Mouse (Mus musculus): ENCODE measurements around the gene Slc9a3.

The Slc9a3 gene

DNA sequence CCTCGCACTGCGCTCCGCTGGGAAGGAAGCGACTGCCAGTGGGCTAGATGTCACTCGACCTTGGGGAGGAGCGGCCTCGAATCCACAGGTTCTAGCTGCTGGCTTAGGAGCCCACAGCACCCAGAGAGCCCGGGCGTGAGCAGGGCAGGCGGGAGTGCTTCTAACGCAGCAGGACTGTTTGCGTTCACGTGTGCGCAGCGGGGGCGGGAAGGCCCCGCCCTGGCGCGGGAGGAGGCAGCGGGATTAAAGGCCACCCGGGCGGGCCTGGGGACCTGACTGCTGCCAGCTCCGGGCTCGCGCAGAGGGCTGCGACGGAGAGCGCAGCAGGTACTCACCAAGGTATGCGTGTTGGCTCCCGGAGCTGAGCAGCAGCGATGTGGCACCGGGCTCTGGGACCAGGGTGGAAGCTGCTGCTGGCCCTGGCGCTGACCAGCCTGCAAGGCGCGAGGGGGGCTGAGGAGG lies at the start of gene Slc9a3:
Slc9a3 (plus strand) TSS at position 317 of the 462 bp plus-strand sequence.
- peak; percentile 55 to 77 for DNase-seq (ENCODE audit: inconsistent age in 2 of 2, low spot score in 1 of 2)

DNA sequence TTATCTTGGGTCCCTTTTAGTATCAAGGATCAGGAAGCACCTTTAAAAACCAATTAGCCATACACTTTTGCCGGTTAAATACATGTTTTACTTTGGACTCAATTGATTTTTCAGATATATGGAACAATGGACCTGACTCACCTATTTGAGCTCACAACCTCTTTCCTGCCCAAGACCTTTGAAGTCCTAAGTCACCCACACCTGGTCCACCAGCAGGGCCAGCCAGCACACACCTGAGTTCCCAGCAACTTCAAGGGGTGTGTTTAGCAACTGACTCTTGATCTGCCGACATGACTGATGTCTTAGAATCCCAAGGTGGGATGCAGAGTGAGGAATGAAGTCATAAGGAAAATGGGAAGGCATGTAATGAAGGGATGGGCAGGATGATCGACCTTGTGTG lies 49.5 kb upstream of the Slc9a3 start:
- no peak for DNase-seq (ENCODE audit: inconsistent age in 2 of 2, low spot score in 1 of 2)

DNA sequence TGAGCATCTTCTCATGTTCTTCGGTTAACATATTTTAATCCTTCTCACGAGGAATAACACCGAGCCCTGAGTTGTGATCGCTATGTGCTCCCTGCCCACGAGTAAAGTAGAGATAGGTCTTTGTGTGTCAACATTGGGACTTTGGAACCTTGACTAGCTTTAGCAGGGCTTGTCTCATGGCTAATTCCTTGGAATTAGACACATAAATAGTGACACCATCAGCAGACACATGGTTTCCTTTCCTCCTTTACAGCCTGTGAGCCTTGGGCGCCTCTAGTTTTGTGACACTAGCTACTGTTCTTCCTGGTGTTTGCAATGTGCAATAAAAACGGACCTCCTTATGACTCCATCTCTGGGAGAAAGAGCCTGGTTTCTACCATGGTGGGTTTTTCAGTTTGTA lies 47.9 kb upstream of the Slc9a3 start:
- no peak for DNase-seq (ENCODE audit: inconsistent age in 2 of 2, low spot score in 1 of 2)

DNA sequence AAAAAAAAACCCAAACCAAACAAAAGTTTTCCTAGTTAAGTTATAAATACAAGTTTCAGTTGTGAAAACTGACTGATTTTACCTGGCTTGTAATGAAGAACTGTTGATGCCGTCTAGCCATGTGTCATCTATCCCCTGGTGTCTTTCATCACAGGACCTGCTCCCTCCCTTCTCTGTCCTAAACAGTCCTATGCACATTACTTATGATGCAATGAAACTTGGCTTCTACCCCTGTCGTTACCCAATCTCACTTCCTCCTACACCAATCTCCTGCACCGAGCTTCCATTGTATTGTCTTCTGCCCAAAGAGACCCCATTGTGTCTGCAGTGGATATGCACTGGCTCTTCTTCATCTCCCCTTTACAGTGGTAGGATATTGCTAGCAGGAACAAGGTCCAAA lies 31.0 kb upstream of the Slc9a3 start:
- no peak for DNase-seq (ENCODE audit: inconsistent age in 2 of 2, low spot score in 1 of 2)

DNA sequence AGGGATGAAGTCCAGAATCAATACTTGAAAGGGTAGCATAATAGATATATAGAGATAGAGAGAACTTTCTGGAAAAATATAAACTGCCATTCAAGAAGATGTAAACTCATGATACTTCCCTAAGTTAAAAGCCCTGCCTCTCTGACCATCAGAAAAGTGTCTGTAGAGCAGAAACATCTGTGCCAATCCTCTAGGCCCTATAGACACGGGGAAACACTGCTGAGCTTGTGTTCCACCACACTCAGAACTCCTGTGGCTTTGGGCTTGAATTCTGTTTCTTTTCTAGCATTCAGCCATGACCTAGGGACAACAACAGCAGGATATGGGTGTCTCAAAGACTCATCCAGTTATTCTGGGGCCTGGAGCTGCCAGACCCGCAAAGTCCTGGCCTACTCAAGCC lies 25.3 kb upstream of the Slc9a3 start:
- no peak for DNase-seq (ENCODE audit: inconsistent age in 2 of 2, low spot score in 1 of 2)

DNA sequence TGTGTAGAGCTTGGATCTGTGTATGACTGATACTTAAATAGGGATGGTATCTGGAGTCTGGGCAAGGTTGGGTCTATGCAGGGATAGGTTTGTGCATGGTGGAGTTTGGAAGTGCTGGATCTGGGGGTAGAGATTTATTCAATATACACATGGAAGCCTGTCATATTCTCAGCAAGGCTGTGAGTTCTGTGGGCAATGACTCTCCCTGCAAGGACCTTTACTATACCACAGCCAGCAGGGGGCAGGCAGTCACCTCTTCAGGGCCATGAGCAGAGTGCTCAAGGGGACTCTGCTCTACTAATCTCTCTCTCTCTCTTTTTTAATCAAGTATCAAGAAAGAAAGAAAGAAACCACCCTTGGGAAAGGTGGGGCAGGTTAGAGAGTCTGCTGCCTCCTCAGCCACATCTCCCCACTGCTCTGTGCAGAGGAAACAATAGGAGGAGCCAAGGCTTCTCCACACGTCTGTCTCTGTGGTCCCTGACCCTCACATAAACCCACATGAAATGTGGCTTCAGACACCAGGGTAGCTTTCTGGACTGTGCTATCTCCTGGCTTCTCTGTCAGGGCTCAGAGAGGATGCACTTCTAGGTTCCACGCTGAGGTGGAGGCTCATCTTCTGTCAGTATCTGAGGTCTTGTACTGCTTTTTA lies 24.4 kb upstream of the Slc9a3 start:
- peak; percentile 70 to 84 for DNase-seq (ENCODE audit: inconsistent age in 2 of 2, low spot score in 1 of 2)

DNA sequence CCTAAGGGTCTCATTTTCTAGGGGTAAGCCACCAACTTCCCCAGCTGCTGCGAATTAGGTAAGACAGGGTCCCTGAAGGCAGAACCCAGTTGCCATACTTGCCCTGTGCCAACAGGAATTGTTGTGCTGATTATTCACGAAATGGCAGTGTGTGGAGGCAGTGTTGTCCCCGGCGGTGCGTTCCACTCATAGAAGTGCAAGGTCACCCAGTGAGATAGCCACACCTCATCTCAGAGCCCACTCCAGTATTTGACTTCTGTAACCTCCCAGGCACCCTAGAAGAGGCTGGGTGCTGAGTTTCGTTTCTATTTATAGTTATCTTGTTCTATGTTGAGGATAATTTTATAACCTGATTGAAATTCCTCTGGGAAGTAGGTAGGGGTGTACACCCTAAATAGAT lies 22.3 kb upstream of the Slc9a3 start:
- DNase-seq (ENCODE audit: inconsistent age in 2 of 2, low spot score in 1 of 2), result no peak

DNA sequence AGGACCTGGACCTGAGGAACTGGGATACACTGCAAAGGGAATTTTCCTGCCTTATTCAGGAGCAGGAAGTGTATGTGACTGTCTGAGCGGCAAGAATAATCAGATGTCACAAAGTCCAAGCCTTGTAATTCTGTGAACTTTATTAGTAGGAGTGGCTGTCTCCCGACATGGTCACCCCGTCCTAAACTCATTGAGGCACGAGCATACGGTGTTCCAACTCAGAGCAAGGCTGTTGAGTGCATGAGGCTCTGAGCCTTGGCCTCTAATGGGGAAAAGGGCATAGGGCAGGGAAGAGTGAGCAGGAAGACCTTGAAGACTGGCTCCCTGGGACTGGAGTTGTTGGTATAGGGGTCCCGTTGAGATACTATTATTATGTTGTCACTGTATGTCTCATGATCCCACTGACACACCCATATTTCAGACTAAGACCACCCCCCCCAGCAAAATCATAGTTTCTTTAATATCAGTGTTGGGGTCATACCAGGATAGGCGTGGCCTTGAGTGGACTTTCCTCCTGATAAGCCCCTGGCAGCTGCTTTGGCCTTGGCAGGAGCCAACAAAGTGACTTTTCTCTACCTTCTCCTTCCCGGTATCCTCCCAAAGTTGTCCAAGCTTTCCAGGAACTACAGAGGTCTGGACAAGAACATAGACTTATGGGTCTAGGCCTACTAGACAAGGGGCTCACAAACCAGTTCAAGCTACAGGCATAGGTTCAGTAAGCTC lies 19.0 kb upstream of the Slc9a3 start:
- peak in 1 of 2 experiments; percentile 33 for DNase-seq (ENCODE audit: inconsistent age in 2 of 2, low spot score in 1 of 2)

DNA sequence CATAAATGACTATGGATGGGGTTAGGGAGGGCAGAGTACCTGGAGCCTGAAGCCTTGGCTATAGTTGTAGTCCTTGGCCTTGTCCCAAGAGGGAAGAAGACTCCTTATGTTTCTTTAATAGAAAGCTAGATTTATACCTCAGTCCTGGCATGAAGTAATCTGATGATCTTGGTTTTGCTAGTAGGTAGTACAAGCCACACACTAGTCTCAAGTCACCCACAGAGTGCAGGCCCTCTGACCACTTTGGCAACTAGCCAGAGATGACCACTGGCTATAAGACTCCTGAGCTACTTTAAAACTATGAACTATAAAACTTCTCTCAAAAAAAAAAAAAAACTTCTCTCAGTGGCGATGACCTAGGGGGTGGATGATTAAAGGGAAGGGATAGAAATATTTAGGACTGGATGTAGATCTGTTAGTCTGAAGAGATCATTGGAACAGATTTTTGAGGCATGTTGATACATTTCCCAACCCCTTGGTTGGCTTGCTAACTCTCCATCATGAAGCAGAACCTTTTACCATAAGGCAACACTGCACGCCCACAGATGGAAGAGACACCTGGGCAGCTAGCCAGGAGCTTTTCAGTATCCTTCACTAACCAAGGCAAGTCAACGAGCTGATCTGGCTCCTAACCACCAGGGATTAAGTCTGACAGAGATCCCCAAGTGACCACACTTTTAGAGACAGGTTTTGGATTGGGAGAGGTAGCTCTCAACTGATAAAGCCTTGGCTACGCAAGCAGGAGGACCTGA lies 18.2 kb upstream of the Slc9a3 start:
- no peak for DNase-seq (ENCODE audit: inconsistent age in 2 of 2, low spot score in 1 of 2)

DNA sequence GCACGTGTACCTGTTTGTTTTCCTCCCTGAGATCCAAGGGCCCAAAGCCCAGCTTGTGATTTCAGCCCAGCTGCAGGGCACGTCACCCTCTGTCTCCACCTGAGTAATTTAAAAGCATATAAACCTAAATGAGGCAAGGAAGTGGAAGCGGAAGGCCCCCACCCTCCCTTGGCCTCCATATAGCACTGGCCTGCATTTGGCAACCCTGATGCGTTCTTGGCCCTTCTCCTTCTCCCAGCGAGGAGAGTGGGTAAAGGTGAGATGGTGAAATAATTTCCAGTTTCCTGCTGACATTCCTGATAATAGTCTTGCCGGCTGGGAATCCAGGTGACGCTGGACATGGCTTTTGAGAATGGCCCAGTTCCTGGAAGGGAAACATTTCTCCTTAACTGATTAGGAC lies 16.8 kb upstream of the Slc9a3 start:
- no peak for DNase-seq (ENCODE audit: inconsistent age in 2 of 2, low spot score in 1 of 2)

DNA sequence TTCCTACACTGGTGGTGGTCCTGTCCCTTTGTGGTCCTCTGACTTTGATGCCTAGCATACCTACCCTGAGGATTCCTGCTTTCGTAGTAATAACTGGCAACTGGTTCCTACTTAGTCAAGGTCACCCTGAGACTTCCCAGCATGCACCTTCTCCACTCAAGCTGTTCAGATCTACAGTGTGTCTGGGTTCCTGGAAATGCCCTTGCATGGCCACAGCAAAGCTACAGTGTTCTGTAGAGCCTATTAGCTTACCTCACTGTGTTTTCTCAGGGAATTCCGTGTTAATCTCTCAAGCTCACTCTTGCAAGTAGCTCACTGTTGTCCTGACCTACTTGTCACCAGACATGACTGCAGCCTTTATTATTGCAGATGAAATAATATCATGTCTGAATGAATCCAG lies 13.8 kb upstream of the Slc9a3 start:
- DNase-seq (ENCODE audit: inconsistent age in 2 of 2, low spot score in 1 of 2), result no peak

DNA sequence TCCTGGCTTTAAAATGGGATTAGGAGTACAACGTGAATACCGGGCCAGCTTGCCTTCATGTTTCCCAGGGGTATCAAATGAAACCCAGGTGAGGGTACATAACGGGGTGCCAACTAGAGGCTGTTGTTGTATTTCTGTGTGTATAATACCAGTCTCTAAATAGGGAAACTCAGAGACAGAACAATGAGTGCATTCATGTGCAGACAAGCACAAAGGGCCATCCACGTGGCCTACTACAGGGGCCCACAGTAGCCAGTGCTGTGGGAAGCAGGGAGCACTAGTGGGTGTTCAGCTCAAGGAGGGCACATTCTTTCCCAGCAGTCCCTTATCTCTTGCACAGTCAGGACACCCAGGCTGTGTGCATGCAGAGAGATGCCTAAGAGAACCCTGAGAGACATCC lies 8.7 kb upstream of the Slc9a3 start:
- no peak for DNase-seq (ENCODE audit: inconsistent age in 2 of 2, low spot score in 1 of 2)

DNA sequence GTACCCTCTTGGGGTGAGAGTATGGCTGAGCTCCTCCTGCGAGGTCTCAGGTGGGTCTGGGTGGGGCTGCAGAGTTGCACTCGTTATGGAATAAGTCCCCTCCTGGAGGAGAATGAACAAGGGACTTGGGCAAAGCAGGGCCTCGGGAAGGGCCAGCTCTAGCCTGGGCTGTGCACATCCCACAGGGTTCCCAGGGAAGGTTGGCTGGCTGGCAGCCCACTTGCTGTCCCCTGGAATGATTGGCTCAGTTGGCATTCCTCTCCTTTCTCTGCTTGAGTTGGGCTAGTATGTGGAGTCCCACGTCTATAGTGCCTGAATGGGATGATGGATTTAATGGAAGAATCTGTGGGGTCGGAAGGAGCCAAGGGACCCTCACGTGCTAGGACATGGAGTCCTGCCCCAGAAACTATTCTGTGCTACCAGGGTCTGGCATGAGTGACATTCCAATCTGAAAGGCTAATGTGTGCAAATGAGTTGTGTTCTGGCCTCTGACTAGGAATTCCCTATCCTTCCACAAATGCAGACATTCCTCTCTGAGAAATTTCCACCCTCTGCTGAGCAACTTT lies 7.5 kb upstream of the Slc9a3 start:
- no peak for DNase-seq (ENCODE audit: inconsistent age in 2 of 2, low spot score in 1 of 2)

DNA sequence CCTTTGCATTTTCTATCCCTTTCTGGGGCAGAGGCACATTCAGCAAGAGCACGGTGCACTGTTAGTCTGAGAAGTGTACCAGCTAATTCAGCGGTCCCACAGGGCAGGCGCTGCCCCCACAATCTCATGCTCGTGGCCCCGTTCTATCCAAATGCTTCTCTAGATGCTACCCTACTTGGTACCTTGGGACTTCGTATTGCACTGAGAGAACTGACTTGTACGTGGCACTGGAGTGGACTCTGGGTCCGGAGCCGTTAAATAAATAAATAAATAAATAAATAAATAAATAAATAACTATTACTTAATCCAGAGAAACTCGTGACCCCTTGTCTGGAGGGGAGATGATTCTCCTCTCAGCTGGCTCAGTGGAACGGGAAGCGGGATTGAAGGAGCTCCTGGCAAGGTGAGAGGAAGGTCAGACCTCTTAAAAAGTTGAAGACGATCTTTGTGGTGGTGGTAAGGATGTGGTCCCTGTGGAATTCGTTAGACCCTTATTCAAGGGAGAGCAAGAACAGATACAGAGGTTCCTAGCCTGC lies 606 bp downstream of the Slc9a3 start:
- DNase-seq (ENCODE audit: inconsistent age in 2 of 2, low spot score in 1 of 2), result no peak

DNA sequence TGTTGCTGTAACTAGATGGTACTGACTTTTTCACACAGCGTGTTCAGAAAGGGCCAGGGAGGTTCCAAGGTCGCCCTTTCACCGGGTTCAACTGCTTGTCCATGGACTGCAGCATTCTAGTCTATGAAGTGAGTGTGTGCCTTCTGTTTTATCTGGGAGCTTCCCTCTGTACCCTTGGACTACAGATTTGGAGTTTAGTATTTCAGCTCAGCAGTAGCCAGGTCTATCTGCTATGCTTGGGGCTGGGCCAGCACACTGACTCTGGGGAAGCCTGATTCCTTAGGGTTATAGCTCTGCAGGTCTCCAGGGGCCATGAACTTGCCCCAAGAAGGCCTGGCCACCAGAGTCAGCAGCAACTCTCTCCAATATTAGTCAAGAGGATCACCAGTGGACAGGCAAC lies 1.4 kb downstream of the Slc9a3 start:
- no peak for DNase-seq (ENCODE audit: inconsistent age in 2 of 2, low spot score in 1 of 2)

DNA sequence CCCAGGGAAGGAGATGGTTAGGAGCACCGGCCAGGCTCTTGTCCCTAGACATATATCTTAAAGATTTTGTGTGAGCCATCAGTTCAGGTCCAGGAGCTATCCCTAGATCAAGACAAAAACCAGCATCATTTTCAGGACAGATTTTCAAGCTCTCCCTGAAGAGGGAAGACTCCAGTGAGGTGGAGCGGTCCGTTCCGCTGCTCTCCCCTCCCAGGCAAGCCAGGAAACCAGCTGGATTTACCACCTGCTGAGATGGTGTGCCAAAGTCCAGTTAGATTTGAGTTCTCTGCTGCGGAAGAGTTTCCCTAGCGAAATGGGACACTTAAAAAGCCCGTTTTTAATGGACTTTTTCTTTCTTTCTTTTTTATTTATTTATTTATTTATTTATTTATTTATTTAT lies 6.3 kb downstream of the Slc9a3 start:
- DNase-seq (ENCODE audit: inconsistent age in 2 of 2, low spot score in 1 of 2), result no peak

DNA sequence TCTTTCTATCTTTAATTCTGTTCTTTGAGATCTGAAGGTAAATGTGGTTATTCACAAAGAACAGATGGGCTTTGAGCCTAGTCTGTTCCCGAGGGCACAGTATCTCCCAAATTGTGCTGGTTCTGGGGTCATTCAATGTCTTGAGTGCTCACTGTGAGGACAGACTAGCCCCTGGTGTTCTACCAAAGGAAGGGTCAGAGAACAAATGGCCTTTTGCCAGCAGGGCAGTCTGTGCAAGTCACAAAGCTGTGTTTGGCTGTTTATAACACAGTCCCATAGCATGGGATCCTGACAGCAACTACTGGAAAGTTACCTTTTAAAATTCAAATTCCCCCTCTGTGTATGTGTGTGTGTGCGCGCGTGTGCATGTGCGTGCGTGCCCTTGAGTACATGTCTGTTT lies 8.7 kb downstream of the Slc9a3 start:
- no peak for DNase-seq (ENCODE audit: inconsistent age in 2 of 2, low spot score in 1 of 2)

DNA sequence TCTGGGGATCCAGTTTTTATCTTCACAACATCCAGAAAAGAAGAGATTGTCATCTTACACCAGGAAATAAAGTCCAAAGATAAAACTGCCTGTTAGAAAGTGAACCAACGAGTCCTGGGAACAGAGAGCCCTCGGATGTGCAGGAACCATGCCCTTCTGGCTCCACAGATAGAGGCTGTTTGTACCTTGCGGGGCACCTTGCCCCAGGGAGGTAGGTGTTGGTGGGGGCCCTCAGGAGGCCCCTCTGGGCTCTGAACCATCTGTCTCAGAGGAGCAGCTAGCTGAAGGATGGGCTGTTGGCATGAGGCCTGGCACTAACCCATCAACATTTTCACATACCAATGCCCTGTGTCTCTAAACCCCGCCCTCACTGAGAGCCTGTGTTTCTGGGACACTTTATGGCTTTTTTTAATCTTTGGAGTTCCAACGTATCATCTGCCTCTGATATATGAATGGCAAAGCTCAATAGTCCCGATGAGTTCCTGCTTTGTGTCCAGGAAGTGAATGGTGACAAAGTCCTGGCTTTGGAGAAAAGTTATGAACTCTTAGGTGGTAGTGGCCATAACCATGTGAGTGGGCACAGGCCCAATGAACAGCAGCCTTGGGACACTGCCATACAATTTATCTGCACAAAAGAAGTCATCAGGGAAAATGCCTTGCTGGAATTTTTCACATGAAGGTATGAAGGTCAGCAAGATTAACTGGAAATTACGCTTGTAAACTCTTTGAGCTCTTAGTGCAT lies 17.8 kb downstream of the Slc9a3 start:
- DNase-seq (ENCODE audit: inconsistent age in 2 of 2, low spot score in 1 of 2), result peak in 1 of 2 experiments; percentile 30

DNA sequence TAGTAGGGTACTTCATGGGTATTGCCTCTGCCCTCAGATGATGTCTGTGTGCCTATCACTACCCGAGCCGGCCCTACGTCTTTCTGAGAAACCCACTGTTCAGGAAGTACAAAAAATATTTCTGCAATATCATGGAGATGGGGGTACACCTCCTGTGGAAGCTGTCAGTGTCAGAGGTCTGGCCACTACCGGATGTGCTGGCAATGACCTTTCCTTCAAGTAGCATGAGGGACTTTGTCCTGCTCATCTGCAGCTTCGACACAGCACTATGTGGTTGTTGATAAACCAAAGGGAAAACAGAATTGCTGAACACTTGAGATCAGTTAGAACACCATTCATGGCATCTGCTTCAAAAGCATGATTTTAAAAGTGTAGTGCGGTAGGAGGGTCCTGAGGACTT lies 19.5 kb downstream of the Slc9a3 start:
- DNase-seq (ENCODE audit: inconsistent age in 2 of 2, low spot score in 1 of 2), result no peak

DNA sequence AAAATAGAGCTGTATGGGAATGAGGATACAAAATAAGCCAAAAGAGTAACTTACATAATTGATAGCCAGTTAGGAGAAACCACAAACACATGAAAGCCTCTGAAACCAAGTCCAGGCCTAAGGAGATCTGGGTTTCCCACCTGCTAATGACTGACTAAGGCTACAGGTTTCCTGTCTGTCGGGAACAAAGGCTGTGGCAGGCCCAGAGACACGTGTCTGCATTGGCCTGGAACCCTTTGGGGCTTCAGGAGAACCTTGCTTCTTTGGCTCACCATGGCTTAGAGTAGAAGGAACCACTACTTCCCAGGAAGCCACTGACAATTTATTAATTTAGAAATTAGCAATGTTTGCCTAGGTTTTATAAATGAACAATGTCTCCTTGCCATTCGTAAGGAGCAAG lies 22.0 kb downstream of the Slc9a3 start:
- DNase-seq (ENCODE audit: inconsistent age in 2 of 2, low spot score in 1 of 2), result no peak
